ENCODE assay signal across 20 mouse cellular contexts in genomic region chr17:63003911-63004310, GRCm38 (mm10).
"Had no signal": no experiment of that assay in that cellular context is flagged by ENCODE, and none has a peak within 500 bp of the region (broad histone marks: within the 10 kb centered on the region; RNA-seq: fewer than 3 reads in every experiment).

No protein-coding gene starts in this region.

- H3K9ac ChIP-seq: lung, embryonic 14.5 days; midbrain, embryonic 12.5 days; neural tube, embryonic 13.5 days; neural tube, embryonic 15.5 days; stomach, embryonic 15.5 days had no signal

- H3K27ac ChIP-seq: midbrain, embryonic 10.5 days; midbrain, embryonic 12.5 days; neural tube, embryonic 13.5 days; neural tube, embryonic 15.5 days; stomach, embryonic 15.5 days; stomach, postnatal 0 days had no signal

- H3K4me2 ChIP-seq: lung, embryonic 14.5 days; midbrain, embryonic 12.5 days; neural tube, embryonic 13.5 days; neural tube, embryonic 15.5 days; stomach, embryonic 15.5 days had no signal

- H3K36me3 ChIP-seq: midbrain, embryonic 10.5 days; midbrain, embryonic 12.5 days; neural tube, embryonic 13.5 days; neural tube, embryonic 15.5 days; stomach, embryonic 15.5 days had no signal

- H3K9me3 ChIP-seq: midbrain, embryonic 10.5 days; midbrain, embryonic 12.5 days; neural tube, embryonic 13.5 days; neural tube, embryonic 15.5 days; stomach, embryonic 15.5 days had no signal

- H3K4me3 ChIP-seq: midbrain, embryonic 10.5 days; midbrain, embryonic 12.5 days; myocyte; neural tube, embryonic 13.5 days; neural tube, embryonic 15.5 days; stomach, embryonic 15.5 days had no signal

- DNase-seq: lung, adult 18-20 months; lung, embryonic 14.5 days; lung, postnatal 10 days; lung, postnatal 4 days; midbrain, embryonic 14.5 days; retina, postnatal 1 day; right cerebral cortex, adult 18-20 months; right cerebral cortex, postnatal 25 days; right cerebral cortex, postnatal 4 days; spleen, adult 18-20 months; thymus, adult 2 months; thymus, postnatal 25 days; thymus, postnatal 4 days had no signal

- H3K27me3 ChIP-seq: neural tube, embryonic 13.5 days; neural tube, embryonic 15.5 days; stomach, embryonic 15.5 days had no signal
